Mouse (Mus musculus) layer of hippocampus, adult 2 months (tissue): Measurements from ENCODE around the gene Adam23. TPM values are rescaled to one million over a fixed set of nuclear protein-coding genes. Genes with fewer than 3 reads are reported as not detected.

Experiments
- DNase-seq, 2 experiments: peaks; one replicate each; pipeline ENCODE4 v3.0.0; 2022; ENCODE audit warnings: low spot score in 2 of 2
- H3K27ac ChIP-seq: fragments of 200-600 bp; 2 replicates; pipeline ENCODE4 v1.8.1; 2022
- H3K4me3 ChIP-seq: fragments of 200-600 bp; 2 replicates; pipeline ENCODE4 v1.8.1; 2022; ENCODE audit warnings: mild to moderate bottlenecking
- CTCF ChIP-seq: fragments of 200-600 bp; conservative IDR thresholded peaks from 2 replicates; pipeline ENCODE4 v1.8.1; 2022; ENCODE audit warnings: antibody characterized with exemption, mild to moderate bottlenecking, moderate library complexity
- total RNA-seq, 2 experiments: library from RNA; stranded (reverse); gene quantifications; 2 replicates each; pipeline ENCODE4 v1.2.3; 2021

Gene Adam23
- total RNA-seq, 2 experiments from 2014 or later, result 129 to 131 TPM

- DNase-seq, result no peak
- TF ChIP-seq CTCF, result no peak
- Histone ChIP-seq H3K27ac (peak overlapping the region; percentile 93), H3K4me3 (peak overlapping the region; percentile 62)
Measured at GRCm38 (mm10) chr1:63446721-63447120, 1.0 kb downstream of the Adam23 start.

- TF ChIP-seq CTCF, result no peak
- Histone ChIP-seq H3K4me3 (no peak overlapping the region), H3K27ac (peak overlapping the region; percentile 24; the same call in 1 of the 2 replicates)
- DNase-seq, result no peak
Measured at GRCm38 (mm10) chr1:63450091-63450490, 4.4 kb downstream of the Adam23 start.

GRCm38 (mm10) chr1:63453332-63453887 is 7.7 kb downstream of the Adam23 start:
- Histone ChIP-seq H3K4me3 (no peak overlapping the region), H3K27ac (no peak overlapping the region)
- DNase-seq, result no peak
- TF ChIP-seq CTCF, result no peak

GRCm38 (mm10) chr1:63457801-63458519 is 12.3 kb downstream of the Adam23 start:
- DNase-seq, result no peak
- no peak for TF ChIP-seq CTCF
- H3K4me3 ChIP-seq, result no peak overlapping the region
- H3K27ac ChIP-seq, result peak overlapping the region; percentile 84

- peak overlapping the region; percentile 84 for H3K27ac ChIP-seq
- H3K4me3 ChIP-seq, result no peak overlapping the region
- no peak for TF ChIP-seq CTCF
- peak in 1 of 2 experiments; percentile 39 for DNase-seq
Measured at GRCm38 (mm10) chr1:63459151-63459550, 13.5 kb downstream of the Adam23 start.

GRCm38 (mm10) chr1:63459926-63460325 is 14.2 kb downstream of the Adam23 start:
- Histone ChIP-seq H3K4me3 (no peak overlapping the region), H3K27ac (peak overlapping the region; percentile 84)
- peak in 1 of 2 experiments; percentile 42 for DNase-seq
- TF ChIP-seq CTCF, result no peak

- H3K27ac ChIP-seq, result no peak overlapping the region
- TF ChIP-seq CTCF, result no peak
- no peak for DNase-seq
- no peak overlapping the region for H3K4me3 ChIP-seq
Measured at GRCm38 (mm10) chr1:63464441-63464840, 18.8 kb downstream of the Adam23 start.

GRCm38 (mm10) chr1:63473272-63473671 is 27.6 kb downstream of the Adam23 start:
- H3K4me3 ChIP-seq, result no peak overlapping the region
- no peak overlapping the region for H3K27ac ChIP-seq
- TF ChIP-seq CTCF, result no peak
- DNase-seq, result no peak

GRCm38 (mm10) chr1:63473696-63474095 is 28.0 kb downstream of the Adam23 start:
- no peak for TF ChIP-seq CTCF
- DNase-seq, result no peak
- Histone ChIP-seq H3K4me3 (no peak overlapping the region), H3K27ac (no peak overlapping the region)

GRCm38 (mm10) chr1:63478946-63479345 is 33.3 kb downstream of the Adam23 start:
- H3K27ac ChIP-seq, result no peak overlapping the region

GRCm38 (mm10) chr1:63484646-63485045 is 39.0 kb downstream of the Adam23 start:
- H3K27ac ChIP-seq, result no peak overlapping the region
- DNase-seq, result no peak
- no peak for TF ChIP-seq CTCF
- no peak overlapping the region for H3K4me3 ChIP-seq

More at GRCm38 (mm10) chr1:63478946-63479345, 33.3 kb downstream of the Adam23 start:
- DNase-seq, result no peak
- H3K4me3 ChIP-seq, result no peak overlapping the region
- TF ChIP-seq CTCF, result no peak

GRCm38 (mm10) chr1:63486646-63487045 is 41.0 kb downstream of the Adam23 start:
- no peak for DNase-seq
- no peak for TF ChIP-seq CTCF
- Histone ChIP-seq H3K27ac (no peak overlapping the region), H3K4me3 (no peak overlapping the region)

GRCm38 (mm10) chr1:63491001-63491400 is 45.3 kb downstream of the Adam23 start:
- H3K27ac ChIP-seq, result no peak overlapping the region
- H3K4me3 ChIP-seq, result no peak overlapping the region
- DNase-seq, result no peak
- TF ChIP-seq CTCF, result no peak

GRCm38 (mm10) chr1:63493325-63493724 is 47.6 kb downstream of the Adam23 start:
- H3K4me3 ChIP-seq, result no peak overlapping the region
- no peak for TF ChIP-seq CTCF
- DNase-seq, result no peak
- no peak overlapping the region for H3K27ac ChIP-seq
